Mouse (Mus musculus) lung, postnatal 36 days (tissue): ENCODE results near the gene Slitrk5.
"Not testable (repeated sequence)": the region's sequence is repeated elsewhere in the genome, so short reads cannot be mapped to it uniquely, and the experiment has no call there.

Experiments
- DNase-seq: peaks from one replicate; pipeline ENCODE4 v3.0.0; 2022; ENCODE audit warnings: mixed read lengths

Gene Slitrk5

GRCm38 (mm10) chr14:111674664-111675147 lies at the start of gene Slitrk5:
Slitrk5 (plus strand) TSS chr14:111675097.
- peak; percentile 58 for DNase-seq

GRCm38 (mm10) chr14:111672942-111673341 lies 2.0 kb upstream of the Slitrk5 start:
- no peak for DNase-seq

- DNase-seq = no peak
Measured at GRCm38 (mm10) chr14:111675211-111676165, 591 bp downstream of the Slitrk5 start.

- no peak for DNase-seq
Measured at GRCm38 (mm10) chr14:111676166-111676581, 1.3 kb downstream of the Slitrk5 start.

DNA sequence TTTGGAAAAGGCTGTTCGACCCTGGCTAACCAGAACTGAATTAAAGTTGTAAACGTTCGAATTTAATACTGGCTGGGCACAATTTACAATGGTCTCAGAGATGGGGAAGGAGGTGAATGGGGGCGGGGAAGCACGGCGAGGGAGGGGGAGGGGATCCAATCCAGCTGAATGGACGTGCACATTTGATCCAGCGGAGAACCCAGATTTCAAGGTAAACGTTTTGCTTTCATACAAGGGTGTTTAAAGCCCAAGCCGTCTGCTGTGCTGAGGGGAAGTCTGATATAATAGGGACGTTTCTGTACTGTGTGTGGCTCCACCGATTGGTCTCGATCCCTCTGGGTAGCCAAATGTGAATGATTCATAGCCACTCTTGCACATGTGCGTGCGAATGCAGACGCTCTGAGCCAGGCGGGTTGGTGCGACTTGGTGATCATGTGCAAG lies 2.0 kb downstream of the Slitrk5 start:
- DNase-seq = no peak

- DNase-seq = no peak
Measured at GRCm38 (mm10) chr14:111677361-111678070, 2.6 kb downstream of the Slitrk5 start.

GRCm38 (mm10) chr14:111680271-111680670 lies 5.4 kb downstream of the Slitrk5 start:
- DNase-seq = no peak

- DNase-seq = no peak
Measured at GRCm38 (mm10) chr14:111681092-111681708, 6.3 kb downstream of the Slitrk5 start.

- no peak for DNase-seq
Measured at GRCm38 (mm10) chr14:111681773-111682172, 6.9 kb downstream of the Slitrk5 start.

- no peak for DNase-seq
Measured at GRCm38 (mm10) chr14:111683543-111683942, 8.6 kb downstream of the Slitrk5 start.

- not testable (repeated sequence) for DNase-seq
Measured at GRCm38 (mm10) chr14:111690139-111690538, 15.2 kb downstream of the Slitrk5 start.

DNA sequence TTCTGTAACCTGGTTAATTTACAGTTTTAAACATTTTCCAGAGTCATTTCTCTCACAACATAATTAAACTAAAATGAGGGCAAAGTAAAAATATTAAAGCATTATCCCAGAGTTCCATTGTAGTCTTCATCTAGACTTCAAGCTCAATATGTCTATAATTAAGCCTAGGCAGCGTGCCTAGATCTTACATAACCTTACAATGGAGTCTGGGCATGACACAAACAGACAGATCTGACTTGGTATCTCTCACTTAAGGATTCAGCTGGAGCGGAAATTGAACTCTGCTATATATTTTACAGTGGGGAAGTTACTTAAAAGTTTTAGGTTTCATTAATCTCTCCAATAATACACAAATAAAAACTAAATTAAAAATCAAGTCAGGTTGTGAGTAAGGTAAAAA lies 54.9 kb downstream of the Slitrk5 start:
- DNase-seq = no peak
